Mouse (Mus musculus) gastrocnemius, postnatal 36 days (tissue): ENCODE results near the gene Olfr844. TPM values are rescaled to one million over a fixed set of nuclear protein-coding genes. Genes with fewer than 3 reads are reported as not detected.

ENCODE experiments used
- DNase-seq, 2 experiments: peaks; one replicate each; pipeline ENCODE4 v3.0.0; 2022
- intact Hi-C: fragments of 180-260 bp; cut with DNase I; formaldehyde crosslinking; loops from one replicate; pipeline ENCODE4 v1.15.1; 2025
- long read RNA-seq, 2 experiments: library from polyadenylated mRNA; stranded (forward); transcript quantifications; one replicate each; pipeline ENCODE4 v2.0.0; 2021
- total RNA-seq, 2 experiments: library from RNA; stranded (reverse); gene quantifications; 2 replicates each; pipeline ENCODE4 v1.2.3; 2021

Gene Olfr844
- not detected for total RNA-seq
- long read RNA-seq, experiment 1, result 0 reads
- long read RNA-seq, experiment 2, result 0 reads

DNA sequence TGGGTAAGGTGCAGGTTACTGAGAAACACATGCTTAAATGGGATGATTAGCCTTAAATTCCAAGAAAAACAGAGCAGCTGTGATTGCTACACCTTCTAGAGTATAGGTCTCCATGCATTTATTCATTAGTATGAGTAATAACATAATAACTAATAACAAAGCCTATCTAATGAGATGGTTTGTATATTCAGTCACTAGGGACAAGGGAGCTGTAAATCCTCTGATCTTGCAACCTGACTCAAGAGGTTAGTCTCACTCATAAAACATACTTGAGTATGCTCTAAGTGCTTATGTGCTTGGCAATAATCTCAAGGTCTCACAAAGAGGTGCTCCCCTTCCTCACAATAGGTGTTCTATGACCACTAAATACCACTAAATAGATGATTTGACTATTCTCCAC, at the start of gene Olfr844:
TSS of gene Olfr844 (plus strand) at position 301 of the 400 bp plus-strand sequence.
- no peak for DNase-seq
- intact Hi-C loops, result no loop called here

GRCm38 (mm10) chr9:19336157-19336556, 20.0 kb downstream of the Olfr844 start, which contains the start of gene Olfr845:
Gene Olfr845, plus strand, starts transcription at chr9:19336457.
- DNase-seq, result no peak
- intact Hi-C loops, result loop anchor here (10.0 kb wide), 1 partner anchor 1711 kb away; no protein-coding TSS in a partner anchor

- DNase-seq, result no peak
- intact Hi-C loops, result no loop called here
Observed at GRCm38 (mm10) chr9:19363905-19364304, 47.8 kb downstream of the Olfr844 start, which contains the start of gene Olfr846. Gene Olfr846, minus strand, starts transcription at chr9:19364005.

Other genes starting within 250 kb of the Olfr844 start
- not detected for gene Olfr836, start 196.0 kb upstream of the Olfr844 start, total RNA-seq
- gene Olfr837, start 180.0 kb upstream of the Olfr844 start, total RNA-seq, result not detected
- not detected for gene Olfr839-ps1, start 139.0 kb upstream of the Olfr844 start, total RNA-seq
- not detected for gene Olfr843, start 64.4 kb upstream of the Olfr844 start, total RNA-seq
- gene Olfr845, start 20.1 kb downstream of the Olfr844 start, total RNA-seq, result not detected
- not detected for gene Olfr846, start 47.7 kb downstream of the Olfr844 start, total RNA-seq
- gene Olfr847, start 62.3 kb downstream of the Olfr844 start, total RNA-seq, result not detected
- not detected for gene Olfr849, start 123.9 kb downstream of the Olfr844 start, total RNA-seq
- gene Olfr850, start 161.9 kb downstream of the Olfr844 start, total RNA-seq, result not detected
- gene Olfr851, start 176.9 kb downstream of the Olfr844 start, total RNA-seq, result not detected
- gene Olfr853, start 224.7 kb downstream of the Olfr844 start, total RNA-seq, result not detected